Mouse (Mus musculus): ENCODE measurements around the gene Eml2. TPM values are rescaled to one million over a fixed set of nuclear protein-coding genes. Genes with fewer than 3 reads are reported as not detected.

The Eml2 gene
- 14.0 TPM for polyA plus RNA-seq (2017; shearing (Covaris generic))

GRCm38 (mm10) chr7:19175708-19176515 lies at the start of gene Eml2:
Eml2 (plus strand) TSS chr7:19176421.

GRCm38 (mm10) chr7:19148875-19149541 lies 27.2 kb upstream of the Eml2 start, which contains the start of gene Qpctl:
Qpctl (minus strand) TSS chr7:19149291.

GRCm38 (mm10) chr7:19149626-19150025 lies 26.6 kb upstream of the Eml2 start, which contains the start of gene Snrpd2:
Snrpd2 (plus strand) TSS chr7:19149722.

GRCm38 (mm10) chr7:19165656-19166423 lies 10.4 kb upstream of the Eml2 start, which contains the start of gene Gipr:
Gipr (minus strand) TSS chr7:19166127.

GRCm38 (mm10) chr7:19211996-19212755 lies 36.0 kb downstream of the Eml2 start, which contains the start of gene Gpr4:
Gpr4 (plus strand) TSS chr7:19212538.

GRCm38 (mm10) chr7:19227883-19228792 lies 51.9 kb downstream of the Eml2 start, which contains the start of gene Opa3:
Opa3 (plus strand) TSS chr7:19228334.

Other genes with a start within 250 kb of the Eml2 start
- not detected for gene Nanos2, start 189.0 kb upstream of the Eml2 start, polyA plus RNA-seq (2017; shearing (Covaris generic))
- 5.7 TPM for gene Mypop, start 185.2 kb upstream of the Eml2 start, polyA plus RNA-seq (2017; shearing (Covaris generic))
- gene Irf2bp1, start 172.4 kb upstream of the Eml2 start, polyA plus RNA-seq (2017; shearing (Covaris generic)) = 40.1 TPM
- gene Foxa3, start 152.9 kb upstream of the Eml2 start, polyA plus RNA-seq (2017; shearing (Covaris generic)) = not detected
- 23.5 TPM for gene Sympk, start 152.0 kb upstream of the Eml2 start, polyA plus RNA-seq (2017; shearing (Covaris generic))
- not detected for gene Rsph6a, start 121.7 kb upstream of the Eml2 start, polyA plus RNA-seq (2017; shearing (Covaris generic))
- not detected for gene Dmwd, start 100.2 kb upstream of the Eml2 start, polyA plus RNA-seq (2017; shearing (Covaris generic))
- not detected for gene Dmpk, start 92.6 kb upstream of the Eml2 start, polyA plus RNA-seq (2017; shearing (Covaris generic))
- gene Six5, start 81.8 kb upstream of the Eml2 start, polyA plus RNA-seq (2017; shearing (Covaris generic)) = not detected
- gene Gm4969, start 58.1 kb upstream of the Eml2 start, polyA plus RNA-seq (2017; shearing (Covaris generic)) = not detected
- gene Fbxo46, start 56.6 kb upstream of the Eml2 start, polyA plus RNA-seq (2017; shearing (Covaris generic)) = 11.7 TPM
- gene Qpctl, start 27.1 kb upstream of the Eml2 start, polyA plus RNA-seq (2017; shearing (Covaris generic)) = 11.9 TPM
- gene Snrpd2, start 26.7 kb upstream of the Eml2 start, polyA plus RNA-seq (2017; shearing (Covaris generic)) = 31.4 TPM
- not detected for gene Gipr, start 10.3 kb upstream of the Eml2 start, polyA plus RNA-seq (2017; shearing (Covaris generic))
- 0.16 TPM for gene Gpr4, start 36.1 kb downstream of the Eml2 start, polyA plus RNA-seq (2017; shearing (Covaris generic))
- 47.3 TPM for gene Opa3, start 51.9 kb downstream of the Eml2 start, polyA plus RNA-seq (2017; shearing (Covaris generic))
- 193 TPM for gene Vasp, start 95.4 kb downstream of the Eml2 start, polyA plus RNA-seq (2017; shearing (Covaris generic))
- not detected for gene Ppm1n, start 103.6 kb downstream of the Eml2 start, polyA plus RNA-seq (2017; shearing (Covaris generic))
- not detected for gene Rtn2, start 106.2 kb downstream of the Eml2 start, polyA plus RNA-seq (2017; shearing (Covaris generic))
- 7.9 TPM for gene Fosb, start 133.6 kb downstream of the Eml2 start, polyA plus RNA-seq (2017; shearing (Covaris generic))
- gene Ercc1, start 168.4 kb downstream of the Eml2 start, polyA plus RNA-seq (2017; shearing (Covaris generic)) = 67.3 TPM
- 9.8 TPM for gene Cd3eap, start 183.1 kb downstream of the Eml2 start, polyA plus RNA-seq (2017; shearing (Covaris generic))
- gene Ppp1r13l, start 183.3 kb downstream of the Eml2 start, polyA plus RNA-seq (2017; shearing (Covaris generic)) = 0.25 TPM
- 9.8 TPM for gene Ercc2, start 205.6 kb downstream of the Eml2 start, polyA plus RNA-seq (2017; shearing (Covaris generic))
- gene Klc3, start 227.7 kb downstream of the Eml2 start, polyA plus RNA-seq (2017; shearing (Covaris generic)) = 11.8 TPM
- not detected for gene Ckm, start 228.4 kb downstream of the Eml2 start, polyA plus RNA-seq (2017; shearing (Covaris generic))

Data from naive thymus-derived CD4-positive, alpha-beta T cell, adult 5 months (primary cell).